Mouse (Mus musculus) c-Kit-negative CD71-positive TER-119-positive erythroid progenitor cells, embryonic 14.5 days (primary cell): ENCODE data around the gene Prdm12.
A peak's percentile ranks its signal among the peaks of the same experiment; 100 is the strongest.
"Not testable (repeated sequence)": the region's sequence is repeated elsewhere in the genome, so short reads cannot be mapped to it uniquely, and the experiment has no call there.

Source experiments
- DNase-seq: peaks from one replicate; pipeline ENCODE4 v3.0.0-alpha.2; 2013; ENCODE audit warnings: low read depth, low spot score

Prdm12 gene

DNA sequence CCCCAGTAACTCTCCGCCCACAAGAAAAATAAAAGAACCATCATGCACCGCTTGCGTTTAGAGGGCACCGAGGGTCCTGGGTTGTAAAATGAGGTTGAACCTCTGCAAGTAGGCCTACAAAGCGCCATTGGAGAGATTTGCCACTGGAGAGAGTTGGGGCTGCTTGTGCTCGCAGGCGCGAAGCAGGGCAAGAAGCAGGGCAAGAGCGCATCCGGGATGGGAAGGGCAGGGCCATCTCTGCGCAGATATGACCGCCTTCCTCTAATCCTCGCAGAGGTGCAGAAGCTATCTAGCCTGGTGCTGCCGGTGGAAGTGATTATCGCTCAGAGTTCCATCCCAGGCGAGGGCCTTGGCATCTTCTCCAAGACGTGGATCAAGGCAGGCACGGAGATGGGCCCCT is 2.1 kb downstream of the Prdm12 start:
- DNase-seq, result no peak

DNA sequence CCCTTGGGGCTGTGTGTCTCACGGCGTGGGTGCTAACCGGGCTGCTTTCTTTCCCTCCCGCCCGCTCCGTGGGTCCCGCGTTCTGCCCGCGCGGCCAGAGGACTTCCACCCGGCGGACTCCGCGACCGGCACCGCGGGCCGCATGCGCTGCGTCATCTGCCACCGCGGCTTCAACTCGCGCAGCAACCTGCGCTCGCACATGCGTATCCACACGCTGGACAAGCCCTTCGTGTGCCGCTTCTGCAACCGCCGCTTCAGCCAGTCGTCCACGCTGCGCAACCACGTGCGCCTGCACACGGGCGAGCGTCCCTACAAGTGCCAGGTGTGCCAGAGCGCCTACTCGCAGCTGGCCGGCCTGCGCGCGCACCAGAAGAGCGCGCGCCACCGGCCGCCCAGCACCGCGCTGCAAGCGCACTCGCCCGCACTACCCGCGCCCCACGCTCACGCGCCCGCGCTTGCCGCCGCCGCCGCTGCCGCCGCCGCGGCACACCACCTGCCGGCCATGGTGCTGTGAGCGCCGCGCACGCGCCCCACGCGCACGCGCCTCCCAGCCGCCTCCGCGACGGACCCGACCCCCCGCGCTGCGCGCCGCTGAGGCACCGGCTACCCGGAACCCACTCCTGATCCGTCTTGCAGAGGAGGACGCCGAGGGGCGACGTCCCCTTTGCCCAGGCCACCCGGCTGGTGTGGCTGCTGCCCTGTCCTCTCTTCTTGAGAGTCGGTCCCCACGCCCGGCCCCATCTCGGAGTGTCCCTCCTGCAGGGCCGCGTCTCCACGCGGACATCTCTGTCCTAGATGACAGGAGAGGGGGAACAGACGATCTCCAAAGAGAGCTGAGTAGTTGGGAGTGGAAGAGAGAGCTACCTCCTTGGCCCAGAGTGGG is 14.4 kb downstream of the Prdm12 start:
- DNase-seq, result no peak

DNA sequence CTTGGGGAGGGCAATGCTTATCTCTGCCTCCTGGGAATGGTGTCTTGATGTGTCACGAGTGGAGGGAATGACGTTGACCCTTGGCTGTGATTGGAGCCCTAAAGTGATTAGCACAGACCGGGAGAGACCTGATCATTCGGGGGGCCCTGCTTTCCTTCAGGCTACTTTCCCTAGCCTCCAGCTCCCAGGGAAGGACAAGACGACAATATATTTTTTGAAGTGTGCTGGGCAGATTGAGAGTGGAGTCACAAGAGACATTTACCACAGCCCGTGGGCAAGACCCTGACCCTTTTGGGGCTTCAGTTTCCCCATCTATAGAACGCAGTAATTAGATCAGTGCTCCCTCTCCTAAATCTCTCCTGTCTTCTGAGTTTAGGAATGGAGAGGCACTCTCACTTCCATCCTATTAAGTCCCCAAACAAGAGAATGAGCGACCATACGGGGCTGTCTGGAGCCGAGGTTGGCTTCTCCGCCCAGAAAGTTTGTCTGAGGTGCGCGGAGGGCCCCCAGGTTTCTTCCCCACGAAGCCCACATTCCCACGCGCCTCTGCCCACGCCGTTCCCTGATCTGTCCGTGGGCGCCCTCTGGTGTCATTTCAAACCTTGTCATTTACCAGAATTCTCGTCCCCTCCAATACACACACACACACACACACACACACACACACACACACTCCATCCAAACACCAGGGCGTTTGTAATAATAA is 15.2 kb downstream of the Prdm12 start:
- DNase-seq, result no peak

DNA sequence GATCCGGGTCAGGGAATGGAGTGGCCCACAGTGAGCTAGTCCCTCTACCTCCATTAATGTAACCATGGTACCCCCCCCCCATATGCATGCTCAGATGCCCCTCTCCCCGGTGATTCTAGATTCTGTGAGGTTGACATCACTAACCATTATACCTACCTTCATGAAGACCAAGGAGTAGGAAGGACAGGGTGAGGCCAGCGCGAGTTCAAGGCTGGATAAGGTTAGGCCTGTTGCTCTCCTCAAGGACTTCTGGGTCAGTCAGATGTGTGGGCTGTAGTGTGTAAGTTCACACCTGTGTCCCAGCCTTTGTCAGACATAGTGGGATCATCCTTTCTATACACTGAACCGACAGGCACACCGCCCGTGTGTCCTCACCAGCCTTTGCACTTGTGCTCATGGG is 16.5 kb downstream of the Prdm12 start:
- no peak for DNase-seq

DNA sequence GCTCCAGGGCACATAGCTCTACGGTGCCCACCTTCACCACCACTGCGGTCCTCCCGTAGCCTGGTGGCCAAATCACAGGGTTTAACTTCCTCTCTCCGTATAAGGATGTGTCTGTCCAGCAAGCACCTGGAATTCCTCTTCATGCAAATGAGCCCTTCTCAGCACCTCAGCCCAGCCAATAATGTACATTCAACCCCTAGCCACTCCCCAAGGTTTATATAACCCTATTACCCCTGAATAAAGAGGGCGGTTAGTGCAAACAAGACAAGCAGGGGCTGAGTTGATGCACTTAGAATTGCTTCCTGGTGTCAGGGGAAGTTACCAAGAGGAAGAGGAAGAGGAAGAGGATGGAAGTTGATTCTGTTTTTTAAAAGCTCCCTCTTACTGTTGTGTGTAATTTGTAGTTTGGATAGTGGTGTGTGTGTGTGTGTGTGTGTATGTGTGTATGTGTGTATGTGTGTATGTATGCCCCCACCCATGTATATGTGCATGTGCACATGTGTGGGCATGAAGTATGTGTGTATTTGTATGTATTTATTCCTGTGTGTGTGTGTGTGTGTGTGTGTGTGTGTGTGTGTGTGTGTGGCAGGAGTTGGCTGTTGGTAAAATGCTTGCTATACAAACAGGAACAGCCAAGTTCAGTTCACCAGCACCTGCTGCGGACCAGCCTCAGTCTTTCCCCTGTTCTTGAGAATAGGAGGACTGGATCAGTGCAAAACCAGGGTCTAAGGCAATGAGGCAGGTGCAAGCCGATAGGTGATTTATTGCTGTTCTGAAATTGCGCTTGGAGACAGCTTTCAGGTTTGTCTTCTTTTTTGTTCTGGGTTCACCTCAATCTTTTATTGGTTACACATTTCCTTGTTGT is 23.3 kb downstream of the Prdm12 start:
- no peak for DNase-seq

DNA sequence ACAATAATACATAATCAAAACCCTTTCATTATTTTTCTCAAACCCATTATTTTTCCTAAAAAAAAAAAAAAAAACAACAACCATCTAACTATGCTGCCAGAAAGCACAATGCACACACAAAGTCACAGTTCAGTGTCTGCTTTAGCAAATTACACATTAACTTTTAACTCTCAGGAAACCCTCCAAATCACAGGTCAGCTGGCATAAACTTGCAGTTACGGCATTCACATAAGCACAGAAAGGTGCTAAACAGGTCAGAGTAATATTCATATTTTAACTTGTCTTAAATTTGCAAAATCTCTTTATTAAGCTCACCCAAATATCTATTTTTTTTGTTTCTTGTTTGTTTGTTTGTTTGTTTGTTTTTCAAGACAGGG is 24.0 kb downstream of the Prdm12 start:
- no peak for DNase-seq

DNA sequence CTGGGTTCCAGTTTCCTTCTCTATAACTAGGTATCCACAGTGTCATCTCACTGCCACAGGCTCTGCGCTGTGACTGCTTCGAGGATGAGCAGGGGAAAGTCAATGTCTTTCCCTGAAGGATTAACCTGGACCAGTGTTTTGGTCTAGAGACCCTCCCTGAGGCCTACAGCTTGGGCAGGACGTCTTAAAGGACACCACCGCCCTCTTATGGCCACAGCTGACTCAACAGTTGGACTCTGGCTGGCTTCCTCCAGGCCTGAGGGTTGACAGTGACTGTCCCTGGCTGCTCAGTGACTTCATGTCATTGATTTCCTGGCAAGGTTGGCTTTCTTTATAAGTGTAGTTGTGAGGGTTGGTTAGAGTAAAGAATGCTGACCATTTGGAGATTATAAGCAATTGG is 27.5 kb downstream of the Prdm12 start:
- DNase-seq, result no peak

DNA sequence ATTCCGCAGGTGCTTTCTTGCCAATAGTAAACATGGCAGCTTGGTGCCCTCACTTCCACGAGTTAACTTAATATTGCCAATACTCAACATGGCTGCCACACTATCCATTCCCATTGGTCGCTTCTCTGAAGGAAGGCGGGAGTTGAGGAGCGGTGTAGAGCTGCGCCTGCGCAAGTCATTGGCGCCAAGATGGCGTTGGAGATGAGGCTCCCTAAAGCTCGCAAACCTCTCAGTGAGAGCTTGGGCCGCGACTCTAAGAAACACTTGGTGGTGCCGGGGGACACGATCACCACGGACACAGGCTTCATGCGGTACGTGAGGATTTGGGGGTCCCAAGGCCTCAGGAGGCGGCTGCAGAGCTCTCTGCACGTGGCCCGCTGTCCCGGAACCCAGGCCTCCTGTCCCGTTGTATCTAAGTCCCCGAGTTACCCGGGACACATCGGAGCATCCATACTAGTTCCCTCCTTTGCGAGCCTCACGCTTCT is 30.8 kb downstream of the Prdm12 start, which contains the start of gene Exosc2:
Exosc2 (plus strand) TSS at position 165 of the 485 bp plus-strand sequence.
- DNase-seq, result peak; percentile 98

DNA sequence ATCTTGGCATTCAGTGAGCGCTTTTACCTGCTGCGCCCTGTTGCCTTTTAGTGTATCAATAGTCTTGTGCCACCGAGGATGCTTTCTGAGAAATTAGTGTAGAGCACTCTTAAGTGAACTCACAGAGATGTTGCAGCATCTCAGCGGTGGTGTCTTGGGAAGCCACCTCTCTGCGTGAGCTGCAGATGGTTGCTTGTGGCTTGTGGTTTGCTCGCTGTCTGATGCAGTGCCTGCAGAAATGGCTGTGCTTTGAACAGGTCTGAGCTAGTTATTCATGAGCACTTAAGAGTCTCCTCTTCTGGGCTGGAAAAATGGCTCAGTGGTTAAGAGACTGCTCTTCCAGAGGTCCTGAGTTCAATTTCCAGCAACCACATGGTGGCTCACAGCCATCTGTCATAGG is 38.8 kb downstream of the Prdm12 start:
- no peak for DNase-seq

DNA sequence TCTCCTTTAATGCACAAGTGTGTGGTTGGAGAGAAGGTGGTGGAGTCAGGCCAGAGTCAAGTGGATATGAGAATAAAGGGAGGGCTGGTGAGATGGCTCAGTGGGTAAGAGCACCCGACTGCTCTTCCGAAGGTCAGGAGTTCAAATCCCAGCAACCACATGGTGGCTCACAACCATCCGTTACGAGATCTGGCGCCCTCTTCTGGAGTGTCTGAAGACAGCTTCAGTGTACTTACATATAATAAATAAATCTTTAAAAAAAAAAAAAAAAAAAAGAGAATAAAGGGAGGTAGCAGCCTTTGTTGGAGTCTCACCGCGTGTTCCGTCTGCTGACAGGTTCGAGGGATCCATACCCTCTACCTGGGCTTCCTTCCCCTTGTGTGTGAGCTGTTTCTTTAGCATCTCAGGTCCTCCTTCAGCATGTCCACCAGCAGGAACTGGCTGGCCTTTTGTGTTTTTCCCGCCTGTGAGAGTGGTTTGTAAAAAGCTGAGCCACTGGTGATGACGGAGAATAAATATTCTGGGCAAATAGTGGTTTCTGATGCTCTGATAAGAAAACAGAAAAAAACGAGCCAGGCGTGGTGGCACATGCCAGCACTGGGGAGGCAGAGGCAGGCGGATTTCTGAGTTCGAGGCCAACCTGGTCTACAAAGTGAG is 41.3 kb downstream of the Prdm12 start:
- not testable (repeated sequence) for DNase-seq

DNA sequence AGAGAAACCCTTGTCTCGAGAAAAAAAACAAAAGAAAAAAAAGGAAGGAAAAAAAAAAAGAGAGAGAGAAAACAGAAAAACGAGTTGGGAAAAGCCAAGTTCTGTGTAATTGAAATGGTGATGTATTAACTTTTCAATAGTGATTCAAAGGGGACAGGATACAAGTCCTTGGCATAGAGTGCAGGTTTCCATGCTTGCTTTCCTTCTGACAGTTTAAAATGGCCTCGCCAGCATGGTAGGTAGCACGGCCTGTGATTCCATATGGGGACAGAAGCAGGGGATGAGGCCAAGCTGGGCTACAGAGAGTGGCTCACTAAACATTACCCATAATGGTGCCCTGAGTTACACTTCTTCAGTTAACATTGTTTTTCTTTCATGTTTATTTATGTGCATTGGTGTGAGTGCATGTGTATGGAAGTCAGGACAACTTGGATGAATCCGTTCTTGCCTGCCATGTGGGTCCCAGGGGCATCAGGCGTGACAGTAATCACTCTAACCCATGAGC is 41.9 kb downstream of the Prdm12 start:
- DNase-seq, result no peak

DNA sequence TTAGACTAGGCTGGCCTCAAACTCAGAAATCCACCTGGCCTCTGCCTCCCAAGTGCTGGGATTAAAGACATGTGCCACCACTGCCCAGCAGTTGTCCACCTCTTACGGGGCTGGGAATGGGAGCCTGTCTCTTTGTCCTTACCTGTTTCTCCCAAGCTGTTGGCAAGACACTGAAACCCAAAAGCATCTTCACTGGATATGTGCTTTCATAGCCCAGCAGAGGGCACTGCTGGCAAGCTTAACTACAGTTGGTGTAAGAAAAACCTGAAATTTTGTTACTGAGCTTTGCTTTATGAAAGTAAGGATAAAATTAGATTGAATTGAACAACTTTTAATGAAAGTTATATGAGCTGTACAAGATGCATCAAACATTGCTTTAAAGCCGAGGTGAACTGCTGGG is 43.8 kb downstream of the Prdm12 start:
- peak; percentile 37 for DNase-seq

DNA sequence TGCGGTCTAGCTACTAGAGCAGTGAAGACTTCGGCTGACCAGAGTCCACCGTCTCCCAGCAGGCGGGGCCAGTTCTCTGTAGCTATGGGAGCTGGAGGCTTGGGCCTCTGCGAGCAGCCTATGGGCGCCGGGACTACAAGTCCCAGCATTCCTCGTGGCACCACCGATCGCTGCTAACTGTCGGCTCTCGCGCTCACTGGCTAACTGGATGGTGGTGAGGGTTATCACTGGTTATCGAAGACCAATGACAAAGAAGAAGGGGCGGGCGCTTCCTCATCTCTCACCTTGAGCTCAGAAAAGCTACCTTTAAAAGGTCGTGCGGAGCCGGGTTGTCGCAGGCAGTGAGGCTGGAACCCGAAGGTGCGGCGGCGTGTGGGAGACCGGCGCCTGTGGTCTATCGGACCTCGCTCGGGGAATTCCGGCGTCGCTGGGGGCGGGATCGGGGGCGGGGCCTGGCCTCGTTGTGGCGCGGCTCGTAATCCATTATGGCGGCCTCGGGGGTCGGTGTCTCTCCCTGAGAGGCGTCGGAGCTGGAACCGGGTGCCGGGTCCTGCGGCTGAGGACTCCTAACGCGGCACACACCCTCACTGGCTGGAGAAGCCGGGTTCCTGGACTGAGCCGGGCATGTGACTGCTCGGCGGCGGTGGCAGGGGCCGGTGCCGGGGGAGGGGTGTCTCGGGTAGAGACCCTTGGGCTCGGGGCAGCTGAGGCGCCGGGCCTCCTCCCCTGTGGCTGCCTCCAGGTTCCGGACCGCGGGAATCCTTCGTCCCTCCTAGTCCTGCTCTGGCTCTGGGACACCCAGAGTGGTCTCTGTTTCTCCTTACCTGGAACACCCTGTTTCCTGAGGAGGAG is 48.5 kb downstream of the Prdm12 start, which contains the start of gene Abl1:
Abl1 (plus strand) TSS at position 303 of the 852 bp plus-strand sequence.
- DNase-seq, result peak; percentile 93

DNA sequence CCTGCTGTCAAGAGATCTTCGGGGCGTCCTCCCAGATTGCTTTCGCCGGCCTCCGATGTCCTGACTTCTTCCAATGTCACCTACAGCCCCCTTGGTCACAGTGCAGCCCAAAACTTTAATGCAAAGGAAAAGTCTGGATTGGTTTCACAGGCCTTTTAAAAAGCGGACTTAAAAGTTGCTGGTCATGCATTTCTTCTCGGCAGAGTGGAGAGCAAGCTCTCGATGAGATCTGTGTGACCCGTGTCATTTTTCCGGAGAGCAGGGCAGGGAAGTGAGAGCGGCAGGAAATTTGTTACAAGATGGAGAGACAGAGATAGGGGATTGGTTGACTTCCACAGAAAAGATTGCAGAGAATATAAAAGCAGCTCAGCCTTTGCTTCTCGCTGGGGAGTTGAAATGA is 49.2 kb downstream of the Prdm12 start:
- peak; percentile 38 for DNase-seq

DNA sequence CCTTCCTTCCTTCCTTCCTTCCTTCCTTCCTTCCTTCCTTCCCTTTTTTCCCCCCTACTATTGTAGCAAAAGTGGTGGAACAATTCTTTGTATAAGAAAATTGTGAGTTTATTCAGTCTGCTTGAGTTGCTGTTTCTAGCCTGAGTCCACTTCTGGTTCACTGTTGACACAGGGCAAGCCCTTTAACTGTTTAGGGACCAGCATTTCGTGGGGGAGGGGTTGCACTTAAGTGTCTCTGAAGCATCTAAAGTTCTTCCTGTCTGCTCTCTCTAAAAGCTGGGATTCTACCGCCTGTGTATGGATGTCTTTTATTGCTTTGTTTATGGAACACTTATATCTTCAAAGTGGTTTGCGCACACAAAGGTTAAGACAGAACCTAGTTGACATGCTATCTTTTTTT is 50.2 kb downstream of the Prdm12 start:
- DNase-seq, result no peak

DNA sequence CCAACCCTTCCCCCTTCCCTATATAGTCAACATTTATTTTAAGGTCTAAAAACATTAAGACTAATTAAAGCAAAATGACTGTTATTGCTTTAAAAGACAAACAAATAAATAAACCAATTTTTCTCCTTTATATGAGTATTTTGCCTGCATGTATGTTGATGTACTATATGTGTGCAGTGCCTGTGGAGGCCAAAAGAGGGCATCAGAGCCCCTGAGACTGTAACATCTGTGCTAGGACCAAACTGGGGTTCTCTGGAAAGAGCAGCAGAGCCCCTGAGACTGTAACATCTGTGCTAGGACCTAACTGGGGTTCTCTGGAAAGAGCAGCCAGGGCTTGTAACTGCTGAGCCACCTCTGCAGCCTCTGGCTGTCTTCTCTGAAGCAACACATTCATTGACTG is 58.4 kb downstream of the Prdm12 start:
- no peak for DNase-seq

DNA sequence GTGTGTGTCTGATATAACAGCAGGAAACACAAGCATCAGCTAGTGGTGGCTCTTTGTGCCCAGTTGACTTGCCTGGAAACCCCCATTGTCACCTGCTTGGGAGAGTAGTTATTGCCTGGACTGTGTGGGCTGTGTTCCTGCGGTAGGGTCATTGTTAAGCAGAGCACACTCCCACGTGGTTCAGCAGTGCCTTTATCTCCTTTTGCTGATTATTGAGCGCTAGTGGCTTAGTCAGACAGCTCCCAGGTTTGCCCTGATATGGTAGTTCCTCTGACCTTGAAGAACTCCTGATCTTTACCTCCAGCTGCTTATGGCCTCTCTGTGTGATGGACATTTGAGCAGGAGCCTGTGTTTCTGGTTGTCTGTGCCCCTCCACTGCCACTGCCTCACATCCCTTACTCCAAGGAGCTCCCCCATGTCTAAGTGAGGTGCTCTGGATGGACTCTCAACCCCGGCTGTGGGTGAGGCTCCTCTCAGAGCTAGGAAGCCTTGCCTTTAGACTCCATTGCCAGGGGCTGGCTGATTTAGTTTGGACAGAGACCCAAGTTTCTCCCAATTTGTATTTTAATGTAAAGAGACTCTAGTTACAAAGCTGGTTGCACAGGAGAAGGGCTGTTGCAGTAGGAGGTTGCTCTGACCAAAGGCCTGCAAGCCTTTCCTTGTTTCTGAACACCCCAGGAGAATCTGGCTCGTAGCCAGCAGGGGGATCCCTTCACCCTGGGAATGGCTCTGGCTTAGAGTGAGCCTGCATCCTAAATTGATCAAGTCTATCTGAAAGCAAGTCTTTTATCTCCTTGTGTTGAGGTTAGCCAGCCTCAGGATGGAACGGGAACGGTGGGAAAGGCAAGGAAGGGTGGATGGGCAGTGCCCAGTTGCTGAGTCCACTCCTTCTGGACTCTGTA is 61.0 kb downstream of the Prdm12 start:
- no peak for DNase-seq

DNA sequence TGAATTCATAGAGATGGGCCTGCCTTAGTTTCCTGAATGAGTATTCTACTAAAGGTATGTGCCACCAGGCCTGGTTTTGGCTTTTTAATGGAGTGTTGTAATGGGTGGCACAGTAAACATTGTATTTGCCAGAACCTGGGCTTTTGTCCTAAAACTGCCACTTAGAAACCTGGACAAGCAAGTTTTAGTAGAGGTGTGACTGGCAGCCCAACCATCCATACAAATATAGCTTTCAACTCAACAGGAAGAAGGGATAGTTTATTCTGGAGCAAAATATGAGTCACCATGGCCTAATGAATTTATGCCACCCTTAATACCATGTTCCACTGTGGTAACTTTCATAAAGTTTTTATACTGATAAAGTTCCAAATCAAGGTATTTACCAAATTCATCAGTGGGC is 63.4 kb downstream of the Prdm12 start:
- no peak for DNase-seq
